Mouse (Mus musculus) neutrophil, adult 5-6 weeks (primary cell): ENCODE data around the gene Gm42742. TPM values are rescaled to one million over a fixed set of nuclear protein-coding genes. Genes with fewer than 3 reads are reported as not detected.

Experiments used
- ATAC-seq: fragments of 151-379, 151-347 bp; 2 replicates; pipeline ENCODE4 v1.8.0; 2017; ENCODE audit warnings: mild to moderate bottlenecking, moderate TSS enrichment; ENCODE audit not compliant: insufficient number of reproducible peaks, poor library complexity, low FRiP score, severe bottlenecking; ENCODE audit errors: extremely low read depth
- total RNA-seq: library from RNA; stranded (forward); fragments of 200-1000 nt; gene quantifications from 2 replicates; pipeline ENCODE4 v1.2.3, GENCODE M21; 2017

Gm42742 gene
- 22.7 and 34.7 TPM in 2 replicates for total RNA-seq

DNA sequence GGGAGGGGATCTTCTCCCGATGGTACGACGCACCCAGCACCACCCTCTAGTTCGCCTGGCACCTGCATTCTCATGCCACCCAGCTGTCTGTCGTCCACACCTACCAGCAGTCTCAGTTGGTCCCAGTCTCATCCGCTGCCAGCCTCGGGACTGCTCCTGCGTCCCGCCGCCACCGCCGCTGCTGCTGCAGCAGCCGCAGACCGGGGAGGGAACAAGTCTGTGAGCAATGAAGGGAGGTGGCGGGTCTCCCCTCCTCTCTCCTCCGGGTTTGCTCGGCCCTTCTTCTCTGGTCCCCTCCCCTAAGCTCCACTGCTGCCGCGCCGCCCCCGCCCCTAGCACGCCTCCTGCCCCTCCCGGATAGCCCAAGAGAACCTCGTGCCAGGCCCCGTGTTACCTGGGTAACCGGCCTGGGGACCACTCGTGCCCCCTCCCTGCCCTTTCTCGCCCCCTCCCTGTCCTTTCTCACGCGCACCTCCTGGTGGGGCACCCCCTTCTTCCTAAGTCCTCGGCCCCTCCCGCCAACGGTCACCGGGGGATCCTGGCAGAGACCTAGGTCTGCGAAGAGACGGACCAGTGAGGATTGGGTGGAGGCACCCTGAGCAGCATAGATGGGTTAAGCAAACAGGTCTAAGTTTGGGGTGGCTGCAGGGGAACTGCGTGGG, at the start of gene Gm42742, which contains the start of gene Prrt2:
TSS of gene Gm42742 (minus strand) at position 197 of the 662 bp plus-strand sequence.
TSS of gene Prrt2 (minus strand) at position 311 of the 662 bp plus-strand sequence.
- ATAC-seq, result no peak

DNA sequence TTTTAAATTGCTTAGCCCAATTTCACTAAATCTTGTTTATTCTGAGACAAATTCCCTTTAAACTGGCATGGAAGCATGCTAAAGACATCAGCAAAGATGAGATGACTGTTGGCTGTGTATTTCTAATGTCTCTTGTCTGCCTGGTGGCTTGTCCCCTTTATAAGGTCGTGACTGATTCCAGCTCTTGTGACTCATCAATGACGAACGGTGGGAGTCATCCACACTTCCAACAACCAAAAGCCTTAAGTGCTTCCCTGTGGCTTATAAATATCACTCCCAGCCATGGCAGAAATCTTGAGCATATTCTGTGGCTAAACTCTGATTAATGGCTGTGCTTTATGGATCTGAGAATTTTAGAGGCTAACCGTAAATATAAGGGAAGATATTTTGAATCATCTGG, 45.4 kb upstream of the Gm42742 start:
- ATAC-seq, result no peak

GRCm38 (mm10) chr7:127065538-127065937, 44.6 kb upstream of the Gm42742 start:
- no peak for ATAC-seq

GRCm38 (mm10) chr7:127055026-127055585, 34.2 kb upstream of the Gm42742 start:
- ATAC-seq, result no peak

- ATAC-seq, result peak; percentile 99
Observed at GRCm38 (mm10) chr7:127041851-127042672, 21.2 kb upstream of the Gm42742 start, which contains the start of gene Kif22. Gene Kif22, minus strand, starts transcription at chr7:127042471.

DNA sequence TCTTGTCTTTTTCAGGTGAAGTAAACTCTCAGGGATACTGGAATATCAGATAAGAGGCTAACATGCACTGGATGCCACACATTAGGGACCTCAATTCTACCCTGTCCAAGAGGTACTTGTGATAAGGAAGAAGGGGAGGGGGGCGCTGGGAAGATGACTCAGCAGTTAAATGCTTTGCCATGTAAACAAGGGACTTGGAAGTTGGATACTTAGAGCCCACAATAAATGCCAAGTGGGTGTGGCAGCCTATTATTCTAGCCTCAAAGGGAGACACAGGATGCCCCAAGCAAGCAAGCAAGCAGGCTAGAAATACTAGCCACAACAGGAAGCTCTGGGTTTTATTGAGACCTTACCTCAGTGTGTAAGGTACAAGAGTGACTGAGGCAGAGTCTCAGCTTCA, 10.3 kb upstream of the Gm42742 start:
- ATAC-seq, result no peak

DNA sequence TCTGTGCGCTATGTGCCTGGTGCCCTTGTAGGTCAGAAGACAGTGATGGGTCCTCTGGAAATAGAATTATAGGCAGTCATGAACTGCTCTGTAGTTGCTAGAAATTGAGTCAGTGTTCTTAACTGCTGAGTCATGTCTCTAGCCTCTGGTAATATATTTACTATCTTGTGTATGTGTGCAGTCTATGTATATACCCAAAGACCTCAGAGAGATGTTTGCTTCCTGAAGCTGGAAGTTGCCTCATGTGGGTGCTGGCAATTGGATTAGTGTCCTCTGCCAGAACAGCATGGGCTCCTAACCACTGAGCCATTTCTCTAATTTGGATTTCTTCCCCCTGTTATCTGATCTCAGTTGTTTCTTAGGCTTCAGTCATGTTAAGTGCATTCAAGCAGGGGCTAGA, 9.3 kb upstream of the Gm42742 start:
- no peak for ATAC-seq

DNA sequence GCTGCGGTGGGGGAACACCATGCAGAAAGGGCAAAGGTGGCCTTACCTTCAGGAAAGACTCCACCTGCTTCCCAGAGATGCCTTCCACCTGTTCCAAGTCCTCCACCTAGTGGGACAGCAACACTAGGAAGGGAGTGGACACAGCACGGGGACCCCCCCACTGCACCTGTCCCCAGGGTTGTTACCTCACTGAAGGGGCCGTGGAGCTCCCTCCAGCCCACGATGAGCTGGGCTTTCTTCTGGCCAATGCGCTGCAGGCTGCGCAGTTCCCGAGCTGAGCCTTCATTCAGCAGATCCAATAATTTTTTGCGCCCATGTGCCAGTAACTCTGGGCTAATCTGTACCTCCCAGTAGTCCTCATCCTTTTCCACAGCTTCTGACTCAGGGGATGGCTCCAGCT, 7.0 kb upstream of the Gm42742 start:
- ATAC-seq, result no peak

DNA sequence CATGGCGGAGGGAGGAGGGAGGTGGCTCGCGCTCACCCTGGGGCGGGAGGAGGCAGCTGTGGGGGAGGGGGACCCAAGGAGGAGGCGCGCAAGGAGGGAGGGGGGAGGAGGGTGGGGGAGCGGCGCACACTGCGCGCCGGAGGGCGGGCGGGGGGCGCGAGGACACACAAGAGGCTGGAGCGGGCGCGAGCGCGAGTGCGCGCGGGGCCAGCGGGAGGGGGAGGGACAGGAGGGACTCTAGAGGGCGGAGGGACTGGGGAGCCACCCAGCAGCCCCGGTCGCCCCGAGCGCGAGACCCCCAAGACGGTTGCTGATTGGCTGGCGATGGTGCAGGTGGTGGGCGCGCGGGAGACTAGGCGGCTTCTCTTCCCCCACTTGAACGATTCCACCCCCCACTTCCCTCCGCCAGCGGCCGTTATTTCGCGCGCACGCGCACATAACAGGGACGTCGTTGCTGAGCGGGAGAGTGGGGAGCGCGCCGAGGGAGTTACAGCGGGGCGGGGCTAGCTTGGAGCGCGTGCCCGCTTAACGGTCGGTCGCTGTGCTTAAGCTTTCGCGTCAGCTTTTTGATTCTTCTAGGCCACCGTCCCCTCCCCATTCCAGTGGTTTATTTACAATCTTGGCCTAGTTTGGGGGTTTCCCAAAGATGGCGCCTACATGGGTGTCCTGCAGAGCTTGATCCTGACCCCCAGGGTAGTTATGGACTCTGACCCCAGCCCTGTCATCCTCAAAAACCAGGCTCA, 6.3 kb upstream of the Gm42742 start, which contains the start of gene Maz:
TSS of gene Maz (minus strand) at position 54 of the 743 bp plus-strand sequence.
- ATAC-seq, result peak; percentile 79

GRCm38 (mm10) chr7:127026616-127026983, 5.7 kb upstream of the Gm42742 start:
- ATAC-seq, result no peak

GRCm38 (mm10) chr7:127026161-127026600, 5.3 kb upstream of the Gm42742 start:
- ATAC-seq, result no peak

DNA sequence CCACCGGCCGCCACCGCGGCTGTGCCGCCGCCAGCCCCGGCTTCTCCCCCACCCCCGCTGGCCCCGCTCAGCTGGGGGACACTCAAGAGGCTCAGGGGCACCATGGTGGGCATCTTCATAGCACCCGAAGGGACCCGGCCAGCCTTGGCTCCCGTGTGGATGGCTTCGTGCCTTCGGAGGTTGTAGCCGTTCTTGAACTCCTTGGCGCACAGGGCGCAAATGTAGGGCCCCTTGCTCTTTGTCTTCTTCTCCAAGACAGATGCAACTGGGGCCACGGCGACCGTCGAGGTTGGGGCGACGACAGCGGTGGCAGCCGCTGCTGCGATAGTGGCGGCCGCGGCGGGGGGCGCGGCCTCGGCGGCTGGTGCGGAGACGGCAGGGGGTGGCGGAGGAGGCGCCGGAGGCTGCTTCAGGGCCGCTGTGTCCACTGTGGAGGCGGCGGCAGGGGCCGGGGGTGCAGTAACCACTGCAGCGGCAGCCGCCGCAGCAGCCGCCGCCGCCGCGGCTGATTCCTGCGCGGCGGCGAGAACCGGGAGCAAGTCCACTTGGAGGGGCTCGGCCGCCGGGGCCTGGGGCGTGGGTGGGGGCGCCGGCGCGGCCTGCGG, 4.8 kb upstream of the Gm42742 start:
- no peak for ATAC-seq

DNA sequence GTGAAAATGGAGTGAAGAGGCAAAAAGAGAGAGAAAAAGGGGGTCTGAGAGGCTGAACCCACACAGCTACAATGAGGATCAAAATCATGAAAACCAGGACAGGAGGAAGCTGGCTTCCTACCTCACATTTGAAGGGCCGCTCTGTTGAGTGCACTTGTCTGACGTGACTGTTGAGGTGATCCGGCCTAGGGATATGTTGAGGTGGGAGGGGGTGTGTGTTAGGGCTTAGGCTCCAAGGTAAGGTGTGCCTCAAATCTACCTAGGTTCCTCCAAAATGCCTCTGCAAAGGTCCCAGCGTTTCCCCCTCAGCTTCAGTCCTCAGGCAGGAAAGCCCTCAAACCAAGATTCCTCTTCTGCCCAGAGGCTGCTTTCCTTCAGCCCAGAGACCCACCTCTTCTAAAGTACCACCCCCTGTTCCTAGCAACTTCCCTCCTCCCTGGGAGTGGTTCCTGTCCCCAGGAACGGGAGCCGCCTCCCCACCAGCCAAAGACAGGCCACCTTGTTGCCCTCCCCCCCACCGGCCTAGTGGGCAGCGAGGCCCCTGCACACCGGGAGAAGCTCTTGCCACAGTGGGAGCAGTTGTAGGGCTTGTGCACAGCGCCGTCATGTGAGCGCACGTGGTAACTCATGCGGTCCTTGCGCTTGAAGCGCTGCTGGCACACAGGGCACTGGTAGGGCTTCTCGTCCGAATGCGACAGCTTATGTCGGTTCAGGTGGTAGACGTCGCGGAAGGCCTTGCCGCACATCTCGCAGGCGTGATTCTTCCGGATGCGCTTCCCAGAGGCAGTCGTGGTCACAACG, 4.1 kb upstream of the Gm42742 start:
- peak; percentile 37 for ATAC-seq

- ATAC-seq, result no peak
Observed at GRCm38 (mm10) chr7:127023896-127024690, 3.2 kb upstream of the Gm42742 start.

DNA sequence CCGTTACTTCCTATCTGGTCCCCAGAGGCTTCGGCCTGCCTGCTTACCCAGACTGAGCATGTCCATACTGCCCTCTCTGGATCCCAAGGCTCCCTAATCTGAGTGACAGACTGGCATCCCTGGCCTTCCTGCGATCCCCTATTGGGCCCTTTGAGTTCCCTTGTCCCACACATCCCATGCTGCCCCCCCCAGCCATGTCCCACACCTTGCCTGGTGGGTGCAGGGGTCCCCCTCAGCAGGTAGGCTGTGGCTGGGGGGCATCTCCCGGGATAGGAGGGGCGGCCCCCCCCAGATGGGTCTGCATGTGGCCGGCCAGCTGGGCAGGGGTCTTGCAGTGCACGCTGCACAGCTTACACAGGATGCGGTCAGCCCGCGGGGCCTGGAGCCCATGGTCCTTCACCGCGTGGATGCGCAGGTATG, 2.4 kb upstream of the Gm42742 start:
- no peak for ATAC-seq

- no peak for ATAC-seq
Observed at GRCm38 (mm10) chr7:127022528-127023271, 1.8 kb upstream of the Gm42742 start.
